Comparison of ENCODE assay signal across 8 mouse cellular contexts in the genomic region with DNA sequence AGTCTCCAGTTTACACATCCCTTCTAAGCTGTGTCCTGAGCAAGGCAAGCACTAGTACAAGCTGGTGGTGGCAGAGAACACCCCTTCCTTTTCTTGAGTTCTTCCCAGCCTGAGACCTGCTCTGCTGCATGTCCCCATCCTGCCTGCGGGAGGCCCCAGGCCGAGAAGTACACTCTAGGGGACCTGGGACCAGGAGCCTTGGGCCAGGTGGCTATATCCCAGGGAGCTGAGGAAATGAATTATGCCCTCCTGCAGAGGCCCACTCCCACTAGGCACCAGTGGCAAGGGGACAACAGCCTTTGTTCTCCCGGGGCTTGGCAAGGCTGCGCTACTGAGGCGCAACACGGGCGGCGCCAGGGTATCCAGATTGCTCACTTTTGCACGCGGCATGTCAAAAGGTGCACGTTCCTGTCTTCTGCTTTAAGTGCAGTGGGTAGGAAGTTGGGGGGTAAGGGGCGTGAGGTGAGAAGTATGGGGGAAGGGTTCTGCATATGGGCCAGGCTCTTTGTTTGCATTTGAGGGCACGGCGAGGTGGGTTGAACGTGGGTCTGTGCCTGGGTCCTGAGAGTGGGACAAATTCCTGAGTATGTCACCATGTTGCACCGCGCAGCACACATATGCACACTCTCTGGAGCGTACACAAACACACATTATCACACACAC. TPM values are rescaled to one million over a fixed set of nuclear protein-coding genes. Genes with fewer than 3 reads are reported as not detected.
A peak's percentile ranks its signal among the peaks of the same experiment; 100 is the strongest.
DNase-seq lines count a peak whose midpoint lies in the region; ATAC-seq lines count a peak whose summit lies in the region.

No protein-coding gene starts in this region.

- H3K36me3 ChIP-seq in forebrain, embryonic 11.5 days (ENCODE audit: control insufficient read depth, insufficient read depth, low read length), result no peaks in the 10 kb centered on the region
- no peaks in the 10 kb centered on the region for H3K36me3 ChIP-seq in intestine, embryonic 14.5 days (ENCODE audit: control insufficient read depth, insufficient read depth, low read length)
- no peaks in the 10 kb centered on the region for H3K36me3 ChIP-seq in neural tube, embryonic 11.5 days (ENCODE audit: control insufficient read depth, insufficient read depth, low read length)

- DNase-seq in layer of hippocampus, adult 11-12 months (ENCODE audit: low spot score), result peak; percentile 2
- no peak for DNase-seq in layer of hippocampus, adult 9-11 months
- peak; percentile 41 for DNase-seq in brain, adult 2 months (ENCODE audit: low read depth, low spot score)
- peak; percentile 68 for DNase-seq in forebrain, embryonic 11.5 days (ENCODE audit: low spot score)
- DNase-seq in intestine, embryonic 14.5 days (ENCODE audit: low spot score), result peak; percentile 53
- peak; percentile 40 for DNase-seq in neural tube, embryonic 11.5 days (ENCODE audit: low spot score)
- no peak for DNase-seq in adrenal gland, postnatal 25 days
- DNase-seq in urinary bladder, adult 2 months (ENCODE audit: low spot score), result no peak

- H3K4me3 ChIP-seq in forebrain, embryonic 11.5 days (ENCODE audit: low read depth, low read length), result peak overlapping the region; percentile 45
- peak overlapping the region; percentile 11; the same call in 1 of the 2 replicates for H3K4me3 ChIP-seq in intestine, embryonic 14.5 days (ENCODE audit: low read depth, low read length)
- peak overlapping the region; percentile 45 for H3K4me3 ChIP-seq in neural tube, embryonic 11.5 days (ENCODE audit: low read depth, low read length)

- H3K9ac ChIP-seq in forebrain, embryonic 11.5 days (ENCODE audit: low read length), result peak overlapping the region; percentile 63
- H3K9ac ChIP-seq in intestine, embryonic 14.5 days (ENCODE audit: low read length), result no peak overlapping the region
- peak overlapping the region; percentile 39 for H3K9ac ChIP-seq in neural tube, embryonic 11.5 days (ENCODE audit: low read length)

- 27% methylated on average over 18 of the region's 18 CpGs for WGBS in forebrain, embryonic 11.5 days
- WGBS in intestine, embryonic 14.5 days, result 32% methylated on average over 18 of the region's 18 CpGs
- 24% methylated on average over 18 of the region's 18 CpGs for WGBS in neural tube, embryonic 11.5 days

- H3K4me2 ChIP-seq in forebrain, embryonic 11.5 days (ENCODE audit: low read depth, low read length, severe bottlenecking), result peak overlapping the region; percentile 61
- H3K4me2 ChIP-seq in intestine, embryonic 14.5 days (ENCODE audit: low read length), result peak overlapping the region; percentile 54
- H3K4me2 ChIP-seq in neural tube, embryonic 11.5 days (ENCODE audit: low read depth), result peak overlapping the region; percentile 54

- ATAC-seq in forebrain, embryonic 11.5 days (replicated peaks; ENCODE audit: low FRiP score), result peak; percentile 58
- ATAC-seq in intestine, embryonic 14.5 days (replicated peaks; ENCODE audit: low FRiP score, low TSS enrichment, low read depth), result peak; percentile 42
- ATAC-seq in neural tube, embryonic 11.5 days (ENCODE audit: insufficient read depth, low FRiP score, low TSS enrichment), result peak; percentile 46

- H3K9me3 ChIP-seq in forebrain, embryonic 11.5 days (ENCODE audit: control insufficient read depth, low read length), result no peaks in the 10 kb centered on the region
- H3K9me3 ChIP-seq in intestine, embryonic 14.5 days (ENCODE audit: control insufficient read depth, low read length), result no peaks in the 10 kb centered on the region
- H3K9me3 ChIP-seq in neural tube, embryonic 11.5 days (ENCODE audit: control insufficient read depth, low read length), result no peaks in the 10 kb centered on the region

- H3K27me3 ChIP-seq in forebrain, embryonic 11.5 days (ENCODE audit: control insufficient read depth, insufficient read depth, low read length), result no peaks in the 10 kb centered on the region; the same call in 1 of the 2 replicates
- H3K27me3 ChIP-seq in intestine, embryonic 14.5 days (replicated peaks; ENCODE audit: control insufficient read depth, insufficient read depth, low read length), result peaks cover 5% of the 10 kb centered on the region; the same call in 1 of the 2 replicates
- H3K27me3 ChIP-seq in neural tube, embryonic 11.5 days (ENCODE audit: control insufficient read depth, insufficient read depth, low read length), result no peaks in the 10 kb centered on the region

- no peak overlapping the region for H3K27ac ChIP-seq in forebrain, embryonic 11.5 days (ENCODE audit: low read depth, low read length)
- H3K27ac ChIP-seq in intestine, embryonic 14.5 days (ENCODE audit: low read depth), result no peak overlapping the region
- no peak overlapping the region for H3K27ac ChIP-seq in neural tube, embryonic 11.5 days (ENCODE audit: low read depth, low read length)

- H3K4me1 ChIP-seq in forebrain, embryonic 11.5 days (replicated peaks; ENCODE audit: control insufficient read depth, insufficient read depth, low read length), result no peaks in the 10 kb centered on the region
- H3K4me1 ChIP-seq in intestine, embryonic 14.5 days (replicated peaks; ENCODE audit: control insufficient read depth, insufficient read depth, low read length), result no peaks in the 10 kb centered on the region
- no peaks in the 10 kb centered on the region for H3K4me1 ChIP-seq in neural tube, embryonic 11.5 days (ENCODE audit: control insufficient read depth, insufficient read depth, low read length)

RNA-seq across cellular contexts. Expression of a gene that starts 1.7 kb away (rescaled TPM):
- 18.1 and 22.4 TPM in 2 replicates for polyA plus RNA-seq in forebrain, embryonic 11.5 days (2014; fragmentation: Nextera tagmentation; extraction: Ambion mirVana)
- 26.3 and 28.9 TPM in 2 replicates for polyA plus RNA-seq in intestine, embryonic 14.5 days (2014; fragmentation: Nextera tagmentation; extraction: Ambion mirVana)
- polyA plus RNA-seq in neural tube, embryonic 11.5 days (2014; fragmentation: Nextera tagmentation; extraction: Ambion mirVana), result 44.0 and 51.1 TPM in 2 replicates
- total RNA-seq in adrenal gland, postnatal 25 days (2021), result 0.27 and 1.0 TPM in 2 replicates
- 1.7 and 2.2 TPM in 2 replicates for polyA plus RNA-seq in urinary bladder, adult 2 months (2012; rRNA removed)

Comparison
In these comparisons a context has a peak if more than half of its experiments do, and no peak if none do; other contexts are left out.
1. DNase-seq: peak in layer of hippocampus, adult 11-12 months (single experiment), brain, adult 2 months (single experiment), forebrain, embryonic 11.5 days (single experiment), intestine, embryonic 14.5 days (single experiment) and neural tube, embryonic 11.5 days (single experiment); none in layer of hippocampus, adult 9-11 months (single experiment), adrenal gland, postnatal 25 days (single experiment) and urinary bladder, adult 2 months (single experiment).
2. Peak in every context shown above with its lines, with median percentiles within 50 percentile points of each other: ATAC-seq, H3K4me2 ChIP-seq and H3K4me3 ChIP-seq.